Mouse (Mus musculus): Measurements from ENCODE around the gene Csrp1.

DNA sequence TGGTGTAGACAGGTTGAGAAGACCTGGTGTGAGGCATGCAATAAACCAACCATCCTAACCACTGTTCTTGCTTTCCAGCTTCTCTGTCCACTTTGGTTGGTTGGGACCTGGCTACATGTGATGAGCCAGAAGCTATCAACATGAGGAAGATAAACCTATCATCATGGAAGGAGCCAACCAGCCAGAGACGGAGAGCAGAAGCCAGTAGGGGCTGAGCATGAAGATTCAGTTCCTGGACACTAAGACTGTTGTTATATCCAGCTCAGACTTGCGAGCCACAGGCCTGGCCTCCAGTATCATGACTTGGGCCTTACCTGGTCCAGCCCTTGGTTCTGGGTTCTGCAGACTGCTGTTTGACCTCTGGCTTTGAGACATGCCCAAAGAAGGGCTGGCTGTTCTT is 48.5 kb downstream of the Csrp1 start:
- TF ChIP-seq POLR2A (IDR thresholded peaks at IDR 0.05; ENCODE audit: borderline replicate concordance, extremely low read depth, low read depth, low read length) (no peak), CTCF (IDR thresholded peaks at IDR 0.05; ENCODE audit: insufficient read depth, low read length) (no peak)
